Mouse (Mus musculus) embryonic stem cell, embryonic (primary cell): Measurements from ENCODE around the gene Atm.

Experiments
- CTCF ChIA-PET, 4 experiments: fragments of 300-600 bp in 2 of 4; fragments of 350-600 bp in 2 of 4; sonication (Branson Sonifier 250); formaldehyde crosslinking; loops; one replicate each; lab custom pipeline; 2022; ENCODE audit warnings: inconsistent platforms in 2 of 4; lab: Charles Lee
- POLR2A ChIA-PET, 4 experiments: fragments of 300-600 bp in 2 of 4; fragments of 350-600 bp in 2 of 4; sonication (Branson Sonifier 250); formaldehyde crosslinking; loops; one replicate each; lab custom pipeline; 2022; ENCODE audit warnings: antibody characterized with exemption in 4 of 4, inconsistent platforms in 1 of 4; lab: Charles Lee

The Atm gene

DNA sequence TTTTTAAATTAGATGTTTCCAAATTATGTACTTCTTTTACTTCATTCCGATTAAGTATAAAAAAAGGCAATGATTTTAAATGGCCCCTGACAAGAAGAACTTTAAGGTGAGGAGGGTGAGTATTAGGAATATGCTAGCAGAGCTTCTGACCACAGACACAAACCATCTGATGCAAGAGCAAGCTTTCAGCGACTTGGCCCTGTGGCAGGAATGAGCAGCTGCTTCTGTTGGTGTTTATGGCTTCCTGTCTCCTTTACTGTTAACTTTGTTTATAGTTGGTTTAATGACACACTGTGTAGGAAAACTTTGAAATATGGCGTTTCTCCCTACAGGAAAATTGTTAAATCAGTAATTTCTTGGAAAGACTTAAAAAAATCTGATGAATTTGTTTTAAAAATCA lies 108.9 kb downstream of the Atm start:
- CTCF ChIA-PET, result no interaction called here

DNA sequence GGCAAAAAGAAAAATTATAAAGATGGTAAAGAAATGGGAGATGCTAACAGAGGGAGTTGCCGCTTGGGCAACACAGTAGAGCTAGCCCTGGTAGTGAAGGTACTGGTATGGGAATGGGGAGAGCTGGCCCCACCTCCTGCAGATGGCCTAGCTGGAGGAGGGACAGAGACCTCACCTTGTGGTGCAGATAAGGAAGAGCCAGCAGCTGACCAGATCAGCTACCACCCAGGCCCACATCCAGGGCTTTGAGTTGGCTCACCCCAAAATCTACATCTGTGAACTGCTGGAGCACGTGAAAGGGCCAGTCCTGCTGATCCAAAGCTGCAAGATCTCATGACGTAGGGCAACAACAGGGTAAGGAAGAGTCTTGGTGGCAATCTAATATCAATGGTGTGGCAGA lies 109.8 kb downstream of the Atm start:
- CTCF ChIA-PET, result no interaction called here

More for the DNA sequence above, 108.9 kb downstream of the Atm start:
- POLR2A ChIA-PET, result no interaction called here

DNA sequence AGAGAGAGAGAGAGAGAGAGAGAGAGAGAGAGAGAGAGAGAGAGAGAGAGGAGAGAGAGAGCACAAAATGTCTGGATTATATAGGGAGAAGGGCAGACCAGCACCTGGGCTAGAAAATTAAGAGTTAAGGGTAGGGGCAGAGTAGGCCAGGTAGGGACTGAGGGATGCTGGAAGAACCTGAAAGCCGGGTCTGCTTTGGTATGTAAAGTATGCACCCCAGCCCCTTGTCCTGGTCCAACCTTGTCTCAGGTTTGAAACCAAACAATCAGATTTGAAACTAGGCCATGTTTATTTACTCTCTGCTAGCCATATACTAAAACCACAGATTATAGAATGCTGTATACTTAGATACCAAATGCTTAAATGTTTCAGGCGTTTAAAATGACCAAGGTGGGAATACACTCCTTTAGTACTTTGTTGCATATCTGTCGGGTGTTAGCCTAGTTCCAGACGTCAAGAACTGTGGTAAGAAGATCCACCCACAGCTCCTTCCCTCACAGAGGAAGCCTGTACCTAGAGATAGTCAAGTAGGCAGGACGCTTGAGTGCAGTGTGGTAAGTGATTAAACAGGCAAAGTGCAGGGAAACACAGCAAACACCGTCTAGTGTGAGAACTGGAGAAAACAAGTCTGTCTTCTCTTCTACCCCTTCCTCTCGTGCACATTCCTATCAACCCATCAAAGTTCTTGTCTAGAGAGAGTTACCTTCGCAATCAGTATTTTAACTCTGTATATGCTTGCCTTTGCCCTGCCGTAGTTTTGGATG lies 114.2 kb downstream of the Atm start:
- ChIA-PET POLR2A (interaction anchor here in 3 of 4 experiments (0.6 to 0.9 kb wide), 3 partner anchors 16 to 1796 kb away, joined by 3 to 4 read pairs (median 3); no protein-coding TSS in a partner anchor), CTCF (no interaction called here)

More for the DNA sequence above, 109.8 kb downstream of the Atm start:
- POLR2A ChIA-PET, result interaction anchor here in 3 of 4 experiments (0.6 to 1.5 kb wide), 3 partner anchors 14 to 76 kb away, joined by 3 to 10 read pairs (median 5); no protein-coding TSS in a partner anchor

DNA sequence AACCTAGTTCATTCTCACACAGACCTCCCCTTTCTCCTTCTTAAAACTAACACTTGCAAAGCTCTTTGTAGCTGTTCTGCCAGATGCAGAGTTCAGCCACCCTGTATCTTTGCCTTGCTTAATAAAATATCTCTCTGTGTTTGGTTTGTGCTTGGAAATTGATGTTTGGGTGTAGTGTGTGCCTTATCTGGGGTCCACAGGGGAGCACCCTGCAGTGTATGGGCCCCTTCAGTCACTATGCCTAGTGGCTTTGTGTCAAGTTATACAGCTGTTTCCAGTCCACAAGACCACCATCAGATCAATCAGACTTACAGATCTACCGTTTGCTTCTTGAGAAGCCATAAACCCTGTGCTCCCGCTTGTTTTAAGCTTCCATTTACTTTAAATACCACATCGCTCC lies 127.1 kb downstream of the Atm start:
- CTCF ChIA-PET, result interaction anchor here in 1 of 4 experiments (1.5 kb wide), 1 partner anchor 23 kb away, joined by 3 read pairs; no protein-coding TSS in a partner anchor
- POLR2A ChIA-PET, result interaction anchor here in 1 of 4 experiments (1.7 kb wide), 1 partner anchor 11 kb away, joined by 5 read pairs; no protein-coding TSS in a partner anchor

GRCm38 (mm10) chr9:53408953-53409361 lies 127.6 kb downstream of the Atm start:
- POLR2A ChIA-PET, result interaction anchor here in 3 of 4 experiments (0.6 to 0.7 kb wide), 3 partner anchors 25 to 689 kb away, joined by 3 read pairs; no protein-coding TSS in a partner anchor
- CTCF ChIA-PET, result interaction anchor here in 2 of 4 experiments (0.6 to 1.5 kb wide), 2 partner anchors 23 to 38 kb away, joined by 3 read pairs; no protein-coding TSS in a partner anchor

DNA sequence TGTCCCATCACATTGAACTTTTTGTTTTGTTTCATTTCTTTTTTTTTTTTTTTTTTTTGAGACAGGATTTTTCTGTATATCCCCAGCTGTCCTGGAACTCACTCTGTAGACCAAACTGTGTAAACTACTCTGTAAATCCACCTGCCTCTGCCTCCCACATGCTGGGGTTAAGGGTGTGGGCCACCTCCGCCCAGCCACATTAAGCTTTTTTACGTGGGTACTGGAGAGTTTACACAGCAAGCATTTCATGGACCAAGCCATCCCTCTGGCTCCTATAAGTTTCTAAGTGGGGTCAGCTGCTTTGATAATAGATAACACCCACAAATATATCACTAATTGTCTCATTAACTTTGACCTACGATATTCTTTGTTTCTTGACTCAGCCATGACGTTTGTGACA lies 128.0 kb downstream of the Atm start:
- ChIA-PET CTCF (interaction anchor here in 2 of 4 experiments (0.6 to 2.5 kb wide), 3 partner anchors 10 to 38 kb away, joined by 3 to 12 read pairs (median 3); no protein-coding TSS in a partner anchor), POLR2A (interaction anchor here in 3 of 4 experiments (0.6 to 0.9 kb wide), 4 partner anchors 10 to 690 kb away, joined by 3 read pairs; no protein-coding TSS in a partner anchor)

GRCm38 (mm10) chr9:53404753-53405722 lies 131.5 kb downstream of the Atm start:
- CTCF ChIA-PET, result interaction anchor here in 3 of 4 experiments (0.6 to 1.2 kb wide), 6 partner anchors 14 to 334 kb away, joined by 3 to 5 read pairs (median 3); no protein-coding TSS in a partner anchor
- POLR2A ChIA-PET, result interaction anchor here (0.5 to 2.2 kb wide), 45 partner anchors 9 to 1358 kb away, joined by 3 to 19 read pairs (median 3); partner anchors contain the start of genes Ddx10 (in 3 of the 4), Exph5 (in 1 of the 4), Kdelc2 (in 1 of the 4) and Rdx (in 1 of the 4)

DNA sequence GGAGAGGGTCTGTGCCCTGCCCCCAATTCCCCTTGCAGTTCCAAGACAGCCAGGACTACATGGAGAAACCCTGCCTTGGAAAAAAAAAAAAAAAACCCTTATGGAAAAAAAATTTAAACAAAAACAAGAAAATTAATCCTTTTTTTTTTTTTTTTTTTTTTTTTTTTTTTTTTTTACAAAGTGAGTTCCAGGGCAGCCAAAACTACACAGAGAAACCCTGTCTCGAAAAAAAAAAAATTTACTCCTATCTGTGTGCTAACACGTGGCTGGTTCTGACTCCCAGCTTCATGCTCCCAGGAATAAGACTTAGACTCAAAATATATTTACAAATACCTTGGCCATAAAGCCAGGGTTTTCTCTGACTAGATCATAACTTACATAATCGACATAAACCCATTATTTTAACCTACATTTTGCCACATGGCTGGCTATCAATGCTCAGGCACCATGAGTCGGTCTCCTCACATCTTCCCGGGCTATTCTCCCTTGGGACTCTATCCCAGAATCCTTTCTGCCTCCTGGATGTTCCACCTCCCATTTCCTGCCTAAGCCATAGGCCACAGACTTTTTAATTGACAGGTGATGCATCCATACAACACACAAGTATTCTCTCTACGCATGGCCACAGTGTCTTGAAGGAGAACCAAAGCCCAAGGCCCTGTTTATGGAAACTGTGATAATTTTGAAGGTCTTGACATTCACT lies 132.3 kb downstream of the Atm start:
- ChIA-PET POLR2A (interaction anchor here (0.6 to 2.2 kb wide), 25 partner anchors 10 to 1679 kb away, joined by 3 to 19 read pairs (median 4); partner anchors contain the start of genes Ddx10 (in 2 of the 4) and Kdelc2 (in 1 of the 4)), CTCF (interaction anchor here in 1 of 4 experiments (0.7 kb wide), 1 partner anchor 149 kb away, joined by 3 read pairs; no protein-coding TSS in a partner anchor)

DNA sequence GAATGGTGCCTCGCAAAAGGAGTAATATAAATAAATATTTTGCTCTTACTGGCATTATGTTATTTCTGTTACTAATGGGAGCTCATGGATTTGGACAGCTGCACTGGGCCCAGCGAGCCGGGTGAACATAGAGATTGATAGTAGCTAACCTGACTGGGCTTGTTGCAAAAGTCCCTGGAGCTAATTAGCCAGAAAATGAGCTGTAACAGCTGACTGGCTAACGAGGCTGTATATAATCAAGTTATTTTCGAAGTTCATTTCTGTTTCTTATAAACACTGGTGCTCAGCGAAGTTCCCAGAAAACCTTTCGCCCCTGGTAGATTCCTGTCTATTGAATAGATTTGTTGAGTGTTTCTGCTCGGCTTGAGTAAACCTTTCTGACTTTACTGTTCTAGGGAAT lies 133.5 kb downstream of the Atm start:
- POLR2A ChIA-PET, result interaction anchor here in 2 of 4 experiments (0.6 to 2.1 kb wide), 15 partner anchors 12 to 242 kb away, joined by 3 to 8 read pairs (median 4); partner anchors contain the start of genes Ddx10 (in 2 of the 2) and Kdelc2 (in 2 of the 2)
- CTCF ChIA-PET, result interaction anchor here in 3 of 4 experiments (0.6 to 1.2 kb wide), 4 partner anchors 17 to 265 kb away, joined by 3 to 6 read pairs (median 4); no protein-coding TSS in a partner anchor

GRCm38 (mm10) chr9:53402291-53402711 lies 134.2 kb downstream of the Atm start, which contains the start of gene 4930550C14Rik:
Gene 4930550C14Rik, plus strand, starts transcription at chr9:53402325.
- CTCF ChIA-PET, result interaction anchor here in 3 of 4 experiments (0.6 to 1.2 kb wide), 4 partner anchors 16 to 265 kb away, joined by 3 to 6 read pairs (median 4); no protein-coding TSS in a partner anchor

GRCm38 (mm10) chr9:53401146-53401545 lies 135.4 kb downstream of the Atm start:
- ChIA-PET CTCF (no interaction called here), POLR2A (interaction anchor here in 1 of 4 experiments (1.4 to 2.1 kb wide), 2 partner anchors 17 to 60 kb away, joined by 4 to 8 read pairs; partner anchors contain the start of gene Kdelc2)

More at GRCm38 (mm10) chr9:53402291-53402711, 134.2 kb downstream of the Atm start, which contains the start of gene 4930550C14Rik:
- POLR2A ChIA-PET, result interaction anchor here in 3 of 4 experiments (0.5 to 2.1 kb wide), 16 partner anchors 16 to 436 kb away, joined by 3 to 8 read pairs (median 4); partner anchors contain the start of genes Ddx10 (in 2 of the 3) and Kdelc2 (in 2 of the 3)

- CTCF ChIA-PET, result no interaction called here
- POLR2A ChIA-PET, result interaction anchor here in 1 of 4 experiments (0.6 kb wide), 1 partner anchor 281 kb away, joined by 3 read pairs; no protein-coding TSS in a partner anchor
Observed at GRCm38 (mm10) chr9:53400696-53401095, 135.8 kb downstream of the Atm start.

DNA sequence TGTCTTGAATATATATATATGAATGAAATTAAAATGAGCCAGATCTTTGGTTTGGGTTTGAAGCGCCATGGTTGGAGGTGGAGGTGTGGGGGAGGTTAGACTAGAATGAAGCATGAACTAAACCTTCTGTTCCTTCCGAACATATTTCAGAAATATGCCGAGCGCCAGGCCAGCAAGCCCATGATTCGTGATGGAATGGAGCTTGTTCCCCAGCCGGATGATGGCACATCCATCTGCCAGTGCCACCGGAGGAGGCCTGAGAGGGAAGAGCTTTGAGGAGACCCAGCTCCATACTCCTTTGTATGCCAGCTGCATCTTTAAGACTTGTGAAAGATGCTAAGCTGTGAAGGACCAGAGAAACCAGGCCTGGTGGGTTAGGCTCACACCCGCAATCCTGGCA lies 137.0 kb downstream of the Atm start:
- ChIA-PET CTCF (no interaction called here), POLR2A (interaction anchor here in 1 of 4 experiments (0.9 to 1.2 kb wide), 2 partner anchors 9 to 12 kb away, joined by 3 read pairs; no protein-coding TSS in a partner anchor)

DNA sequence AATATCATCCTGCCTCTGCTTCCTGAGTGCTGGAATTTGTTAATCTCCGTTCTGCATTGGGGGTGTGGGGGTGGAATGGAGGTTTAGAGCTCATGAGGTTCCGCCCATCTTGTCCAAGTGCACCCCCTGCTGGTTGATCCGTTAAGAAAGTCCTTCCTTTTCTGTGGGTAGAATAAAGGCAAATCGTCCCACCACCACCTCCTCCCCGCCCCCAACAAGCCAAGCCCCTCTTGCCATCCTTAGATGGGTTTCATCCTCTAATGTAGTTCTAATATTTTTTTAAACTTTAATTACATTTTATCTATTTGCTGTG lies 138.2 kb downstream of the Atm start:
- ChIA-PET POLR2A (interaction anchor here in 3 of 4 experiments (0.7 to 2.0 kb wide), 12 partner anchors 9 to 151 kb away, joined by 3 to 10 read pairs (median 4); partner anchors contain the start of genes Kdelc2 (in 2 of the 3), Ddx10 (in 1 of the 3) and Exph5 (in 1 of the 3)), CTCF (interaction anchor here (0.6 to 2.2 kb wide), 20 partner anchors 9 to 212 kb away, joined by 3 to 15 read pairs (median 4); partner anchors contain the start of gene Acat1 (in 1 of the 4))

- ChIA-PET POLR2A (interaction anchor here in 3 of 4 experiments (0.5 to 2.0 kb wide), 17 partner anchors 8 to 172 kb away, joined by 3 to 10 read pairs (median 3); partner anchors contain the start of genes Ddx10 (in 3 of the 3), Kdelc2 (in 2 of the 3) and Exph5 (in 1 of the 3)), CTCF (interaction anchor here (0.6 to 2.2 kb wide), 22 partner anchors 8 to 212 kb away, joined by 3 to 15 read pairs (median 4); partner anchors contain the start of genes Acat1 (in 1 of the 4) and Kdelc2 (in 1 of the 4))
Observed at GRCm38 (mm10) chr9:53397685-53398387, 138.7 kb downstream of the Atm start.
